Mouse (Mus musculus): ENCODE data around the gene Spon2.

DNA sequence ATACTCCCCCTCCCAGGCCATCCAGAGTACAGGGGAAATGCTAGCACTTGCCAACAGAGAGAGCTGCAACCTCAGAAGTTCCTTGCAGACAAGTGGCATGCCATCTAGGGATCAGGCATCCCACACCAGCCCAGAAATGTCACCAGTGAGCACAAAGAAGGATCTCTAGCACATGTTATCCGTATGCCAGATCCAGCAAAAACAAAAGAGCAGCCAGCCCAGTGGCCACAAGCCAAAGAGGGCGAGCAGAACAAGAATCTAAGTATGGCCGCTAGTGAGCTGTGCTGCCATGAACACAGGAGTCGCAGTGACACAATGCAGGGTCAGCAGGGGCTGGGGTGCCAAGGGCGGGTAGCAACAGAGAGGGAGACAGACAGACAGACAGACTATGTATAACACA, 12.0 kb upstream of the Spon2 start:
- TF ChIP-seq POLR2A (IDR thresholded peaks at IDR 0.05; ENCODE audit: borderline replicate concordance, control insufficient read depth, low read depth, low read length), result no peak
- TF ChIP-seq CTCF (IDR thresholded peaks at IDR 0.05; ENCODE audit: control insufficient read depth, insufficient read depth, low read length), result no peak
